Mouse (Mus musculus): ENCODE results near the gene Traf5. TPM values are rescaled to one million over a fixed set of nuclear protein-coding genes. Genes with fewer than 3 reads are reported as not detected.

Traf5 gene
- polyA plus RNA-seq, 1 experiment, result 3.2 TPM

GRCm38 (mm10) chr1:191986674-191987480 lies 105.5 kb downstream of the Traf5 start:
- TF ChIP-seq POLR2A (IDR thresholded peaks at IDR 0.05; ENCODE audit: borderline replicate concordance, extremely low read depth, insufficient read depth, insufficient read length, poor library complexity, severe bottlenecking) (no peak), CTCF (IDR thresholded peaks at IDR 0.05; ENCODE audit: borderline replicate concordance, extremely low read depth, insufficient read depth, insufficient read length) (no peak)
- DNase-seq (ENCODE audit: low read depth), result no peak

GRCm38 (mm10) chr1:191981426-191982102 lies 110.8 kb downstream of the Traf5 start:
- peak; percentile 92 for DNase-seq (ENCODE audit: low read depth)
- TF ChIP-seq CTCF (IDR thresholded peaks at IDR 0.05; ENCODE audit: borderline replicate concordance, extremely low read depth, insufficient read depth, insufficient read length), result no peak
- no peak for TF ChIP-seq POLR2A (IDR thresholded peaks at IDR 0.05; ENCODE audit: borderline replicate concordance, extremely low read depth, insufficient read depth, insufficient read length, poor library complexity, severe bottlenecking)

GRCm38 (mm10) chr1:191977187-191977586 lies 115.2 kb downstream of the Traf5 start, which contains the start of gene Rd3:
TSS of gene Rd3 (plus strand) at chr1:191977370.
- peak; percentile 94 for DNase-seq (ENCODE audit: low read depth)

GRCm38 (mm10) chr1:191974509-191975405 lies 117.6 kb downstream of the Traf5 start:
- TF ChIP-seq POLR2A (IDR thresholded peaks at IDR 0.05; ENCODE audit: borderline replicate concordance, extremely low read depth, insufficient read depth, insufficient read length, poor library complexity, severe bottlenecking), result no peak
- TF ChIP-seq CTCF (IDR thresholded peaks at IDR 0.05; ENCODE audit: borderline replicate concordance, extremely low read depth, insufficient read depth, insufficient read length), result no peak
- DNase-seq (ENCODE audit: low read depth), result no peak

More at GRCm38 (mm10) chr1:191977187-191977586, 115.2 kb downstream of the Traf5 start, which contains the start of gene Rd3:
- TF ChIP-seq CTCF (IDR thresholded peaks at IDR 0.05; ENCODE audit: borderline replicate concordance, extremely low read depth, insufficient read depth, insufficient read length) (no peak), POLR2A (IDR thresholded peaks at IDR 0.05; ENCODE audit: borderline replicate concordance, extremely low read depth, insufficient read depth, insufficient read length, poor library complexity, severe bottlenecking) (no peak)

DNA sequence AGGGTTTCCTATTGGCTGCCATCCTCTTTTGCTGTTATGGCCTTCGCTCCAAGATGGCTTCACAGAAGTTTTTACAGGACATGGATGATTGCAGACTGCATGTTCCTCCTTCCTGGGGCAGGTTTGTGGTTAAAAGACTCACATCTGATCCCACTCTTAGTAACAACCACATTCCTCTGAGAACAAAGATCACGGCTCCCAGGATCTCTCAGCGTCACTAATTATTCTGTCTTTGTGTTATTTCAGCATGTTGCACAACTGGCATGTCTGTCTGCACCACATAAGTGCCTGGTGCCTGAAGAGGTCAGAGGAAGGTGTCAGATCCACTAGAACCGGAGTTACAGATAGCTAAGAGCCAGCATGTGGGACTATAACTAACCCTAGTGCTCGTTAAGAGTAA lies 122.4 kb downstream of the Traf5 start:
- TF ChIP-seq POLR2A (IDR thresholded peaks at IDR 0.05; ENCODE audit: borderline replicate concordance, extremely low read depth, insufficient read depth, insufficient read length, poor library complexity, severe bottlenecking) (no peak), CTCF (IDR thresholded peaks at IDR 0.05; ENCODE audit: borderline replicate concordance, extremely low read depth, insufficient read depth, insufficient read length) (no peak)

DNA sequence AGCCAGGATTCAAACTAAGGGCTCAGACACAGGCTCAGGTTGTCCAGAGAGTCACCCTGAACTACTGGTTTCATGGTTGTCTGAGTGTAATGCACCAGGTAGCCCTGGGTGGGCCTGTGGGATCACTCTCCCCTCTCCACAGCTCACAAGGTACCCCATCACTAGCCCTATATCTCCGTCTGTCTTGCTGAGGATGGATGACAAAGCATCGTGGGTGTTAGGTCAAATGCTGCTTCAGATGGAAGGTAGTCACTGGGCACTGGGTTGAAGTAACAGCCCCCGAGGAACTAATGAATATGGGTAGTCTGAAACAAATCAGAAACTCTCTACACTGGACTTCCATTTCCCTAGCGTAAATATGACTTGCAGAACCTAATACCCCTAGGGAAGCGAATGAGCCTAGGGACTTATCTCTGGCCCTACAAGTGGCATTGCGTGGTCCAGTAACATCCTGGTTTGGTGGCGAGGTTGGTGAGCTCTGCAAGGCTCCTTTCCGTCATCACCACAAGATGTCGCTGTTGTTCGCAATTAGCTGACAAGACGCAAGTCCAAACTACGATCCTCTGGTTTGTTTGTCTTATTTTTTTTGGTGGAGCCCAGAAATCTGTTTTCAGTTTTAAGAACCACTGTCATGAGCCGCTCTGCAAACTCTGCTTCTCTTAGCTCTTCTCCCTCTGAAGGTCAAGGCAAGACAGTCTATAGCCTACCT lies 127.4 kb downstream of the Traf5 start:
- TF ChIP-seq CTCF (IDR thresholded peaks at IDR 0.05; ENCODE audit: borderline replicate concordance, extremely low read depth, insufficient read depth, insufficient read length) (peak; percentile 97), POLR2A (IDR thresholded peaks at IDR 0.05; ENCODE audit: borderline replicate concordance, extremely low read depth, insufficient read depth, insufficient read length, poor library complexity, severe bottlenecking) (no peak)
- peak; percentile 93 for DNase-seq (ENCODE audit: low read depth)

More for the DNA sequence above, 122.4 kb downstream of the Traf5 start:
- DNase-seq (ENCODE audit: low read depth), result no peak

GRCm38 (mm10) chr1:191963948-191964772 lies 128.2 kb downstream of the Traf5 start:
- TF ChIP-seq CTCF (IDR thresholded peaks at IDR 0.05; ENCODE audit: borderline replicate concordance, extremely low read depth, insufficient read depth, insufficient read length) (peak; percentile 70), POLR2A (IDR thresholded peaks at IDR 0.05; ENCODE audit: borderline replicate concordance, extremely low read depth, insufficient read depth, insufficient read length, poor library complexity, severe bottlenecking) (no peak)
- DNase-seq (ENCODE audit: low read depth), result peak; percentile 67

- no peak for DNase-seq (ENCODE audit: low read depth)
- TF ChIP-seq CTCF (IDR thresholded peaks at IDR 0.05; ENCODE audit: borderline replicate concordance, extremely low read depth, insufficient read depth, insufficient read length) (no peak), POLR2A (IDR thresholded peaks at IDR 0.05; ENCODE audit: borderline replicate concordance, extremely low read depth, insufficient read depth, insufficient read length, poor library complexity, severe bottlenecking) (no peak)
Observed at GRCm38 (mm10) chr1:191963413-191963812, 128.9 kb downstream of the Traf5 start.

GRCm38 (mm10) chr1:191960946-191961345 lies 131.4 kb downstream of the Traf5 start:
- no peak for DNase-seq (ENCODE audit: low read depth)

More at GRCm38 (mm10) chr1:191960946-191961345, 131.4 kb downstream of the Traf5 start:
- TF ChIP-seq POLR2A (IDR thresholded peaks at IDR 0.05; ENCODE audit: borderline replicate concordance, extremely low read depth, insufficient read depth, insufficient read length, poor library complexity, severe bottlenecking), result no peak
- no peak for TF ChIP-seq CTCF (IDR thresholded peaks at IDR 0.05; ENCODE audit: borderline replicate concordance, extremely low read depth, insufficient read depth, insufficient read length)

Measured in brain, embryonic 14.5 days (tissue).